Mouse (Mus musculus): Measurements from ENCODE around the gene Katnbl1.

GRCm38 (mm10) chr2:112339736-112340135 is 39.3 kb upstream of the Katnbl1 start:
- TF ChIP-seq CTCF (IDR thresholded peaks at IDR 0.05; ENCODE audit: extremely low read depth, insufficient read depth, low read length): peak; percentile 34
- no peak for TF ChIP-seq POLR2A (IDR thresholded peaks at IDR 0.05; ENCODE audit: extremely low read depth, insufficient read depth, low read length)

Measured in cortical plate, adult 2 months (tissue).